Mouse (Mus musculus): ENCODE data around the gene Cyp24a1. TPM values are rescaled to one million over a fixed set of nuclear protein-coding genes. Genes with fewer than 3 reads are reported as not detected.

The Cyp24a1 gene
- total RNA-seq (2021), result not detected

DNA sequence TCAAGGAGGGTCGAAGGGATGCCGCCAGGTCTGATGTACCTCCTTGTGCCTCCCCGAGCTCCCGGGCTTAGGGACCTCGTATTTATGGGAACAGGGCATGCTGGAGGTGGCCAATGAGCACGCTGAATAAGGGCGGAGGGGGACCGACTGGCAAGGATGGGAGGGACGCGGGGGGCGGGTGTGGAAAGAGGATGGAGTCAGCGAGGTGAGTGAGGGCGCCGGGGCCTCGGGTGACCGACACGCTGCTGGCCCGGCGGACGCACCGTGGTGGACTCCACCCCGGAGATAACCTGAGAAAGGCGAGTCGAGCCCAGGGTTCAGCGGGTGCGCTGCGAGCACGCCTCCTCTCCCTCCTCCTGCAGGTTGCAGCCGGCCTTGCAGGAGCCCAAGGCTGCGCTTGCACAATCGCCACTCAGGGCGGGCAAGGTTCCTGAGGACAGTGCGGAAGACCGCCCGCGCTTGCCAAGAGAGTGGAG is at the start of gene Cyp24a1:
TSS of gene Cyp24a1 (minus strand) at position 55 of the 476 bp plus-strand sequence.
- no peak for DNase-seq

DNA sequence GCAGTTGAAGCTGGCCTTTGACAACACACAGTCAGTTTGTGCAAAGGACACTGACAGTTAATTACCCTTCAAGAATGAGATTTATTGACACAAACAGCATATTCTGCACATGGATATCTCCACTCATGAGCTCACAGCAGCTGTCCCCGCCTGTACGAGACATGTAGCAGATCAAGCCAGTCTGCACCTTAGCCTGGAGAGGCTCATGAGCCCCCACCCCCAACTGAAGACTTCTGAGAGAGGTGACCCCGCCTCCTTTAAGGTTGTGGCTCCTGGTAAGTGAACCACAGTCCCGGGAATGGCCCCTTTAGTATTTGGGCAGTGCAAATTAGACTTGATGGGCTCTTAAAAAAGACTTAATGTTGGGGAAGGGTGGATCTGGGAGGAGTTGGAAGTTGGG is 48.8 kb upstream of the Cyp24a1 start:
- no peak for DNase-seq

- DNase-seq, result no peak
Observed at GRCm38 (mm10) chr2:170544950-170545349, 48.0 kb upstream of the Cyp24a1 start.

DNA sequence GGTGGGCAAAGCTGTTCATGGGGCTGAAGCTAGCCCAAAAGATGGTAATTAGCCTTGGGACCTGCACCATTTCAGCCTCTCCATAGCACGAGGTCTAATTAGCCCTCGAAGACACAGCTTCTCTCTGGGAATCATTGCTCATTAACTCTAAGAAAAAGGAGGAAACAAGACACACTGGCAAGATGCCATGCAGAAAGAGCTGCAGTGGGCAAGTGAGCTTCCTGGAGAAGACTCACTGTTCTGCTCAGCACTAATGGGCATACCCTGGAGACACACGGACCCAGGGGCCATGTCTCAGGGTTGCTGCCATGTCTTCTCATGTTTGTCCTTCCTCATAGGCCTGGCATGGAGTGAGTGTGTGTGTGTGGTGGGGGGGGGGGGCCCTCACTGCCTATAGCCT is 47.2 kb upstream of the Cyp24a1 start:
- DNase-seq, result no peak

DNA sequence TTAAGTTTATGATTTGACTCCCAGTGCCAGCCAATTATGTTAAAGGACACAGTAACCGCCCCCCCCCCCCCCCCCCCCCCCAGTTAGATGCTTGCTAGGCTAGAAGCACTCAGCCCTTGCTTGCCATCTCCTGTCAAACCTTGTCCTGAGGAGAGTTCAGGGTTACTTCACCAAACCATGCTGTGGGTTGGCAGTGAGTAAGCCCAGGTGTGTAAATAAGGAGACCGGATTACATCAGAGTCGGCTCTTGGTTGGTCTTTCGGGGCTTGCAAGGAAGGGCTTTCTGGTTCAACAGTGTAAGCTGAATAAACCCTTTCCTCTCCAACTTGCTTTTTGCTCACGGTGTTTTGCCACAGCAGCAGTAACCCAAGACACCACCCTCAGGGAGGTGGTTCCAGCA is 46.7 kb upstream of the Cyp24a1 start:
- no peak for DNase-seq

DNA sequence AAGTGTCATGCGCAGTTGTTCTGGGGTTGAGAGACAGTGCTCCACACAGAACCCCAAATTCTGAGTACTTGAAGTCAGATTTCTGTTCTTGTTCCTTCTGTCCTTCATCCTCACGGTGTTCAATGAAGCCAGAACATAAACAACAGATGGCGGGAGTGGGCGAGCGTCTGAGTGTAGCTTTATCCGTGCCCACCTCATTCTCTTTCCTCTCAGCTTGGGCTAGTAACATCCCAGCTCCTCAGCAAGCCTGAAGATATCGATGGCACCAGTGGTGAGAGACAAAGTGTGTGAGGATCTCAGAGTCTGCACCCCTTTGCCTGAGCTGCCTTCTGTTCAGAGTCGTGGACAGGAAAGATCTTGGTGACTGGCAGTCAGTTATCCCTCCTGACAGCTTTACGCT is 42.3 kb upstream of the Cyp24a1 start:
- peak; percentile 19 to 25 for DNase-seq

- DNase-seq, result no peak
Observed at GRCm38 (mm10) chr2:170535841-170536240, 38.9 kb upstream of the Cyp24a1 start.

DNA sequence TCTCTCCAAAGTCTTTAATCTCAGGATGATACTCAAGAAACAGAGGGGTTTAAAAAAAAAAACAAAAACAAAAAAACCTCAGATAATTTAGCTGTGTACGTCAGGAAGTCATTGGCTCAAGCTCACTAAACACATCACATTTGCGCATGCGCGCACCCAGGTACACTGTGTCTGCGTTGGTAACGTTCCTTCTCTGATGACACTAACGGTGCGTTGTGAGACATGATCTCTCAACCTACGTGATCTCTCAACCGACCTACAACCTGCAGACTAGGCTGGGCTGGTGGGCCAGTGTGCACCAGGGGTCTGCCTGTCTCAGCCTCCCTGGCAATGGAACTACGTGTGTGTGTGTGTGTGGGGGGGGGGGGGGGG is 37.8 kb upstream of the Cyp24a1 start:
- no peak for DNase-seq

DNA sequence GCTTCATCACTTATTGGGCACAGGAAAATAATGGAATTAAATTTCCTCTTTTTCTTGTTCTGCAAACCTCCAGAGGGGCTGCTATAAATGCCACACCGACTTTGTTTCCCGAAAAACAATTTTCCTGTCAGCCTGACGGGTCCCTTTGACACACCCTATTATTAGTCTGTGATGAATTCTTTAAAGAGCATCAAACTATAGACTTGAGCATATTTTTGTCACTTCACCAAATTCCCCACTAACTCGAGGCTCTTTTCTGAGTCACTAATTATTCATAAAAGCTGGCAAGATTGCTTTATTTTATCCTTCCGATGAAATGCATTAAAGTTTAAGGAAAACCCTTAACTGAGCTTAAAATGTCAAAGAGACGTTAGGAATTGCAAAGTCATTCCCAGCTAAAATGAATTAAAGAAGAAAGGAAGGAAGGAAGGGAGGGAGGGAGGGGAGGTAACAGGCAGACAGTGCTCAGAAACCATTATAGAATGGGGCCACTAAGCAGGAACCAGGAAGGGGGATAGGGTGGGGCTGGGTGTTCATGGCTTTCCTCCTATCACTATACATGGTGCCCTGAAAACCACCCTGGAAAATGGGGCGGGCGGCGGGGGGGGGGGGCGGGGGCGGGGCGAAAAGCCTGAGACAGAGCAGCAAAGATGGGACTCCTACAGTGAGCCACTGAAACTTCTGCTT is 37.3 kb upstream of the Cyp24a1 start:
- no peak for DNase-seq

GRCm38 (mm10) chr2:170530256-170530655 is 33.3 kb upstream of the Cyp24a1 start:
- no peak for DNase-seq

DNA sequence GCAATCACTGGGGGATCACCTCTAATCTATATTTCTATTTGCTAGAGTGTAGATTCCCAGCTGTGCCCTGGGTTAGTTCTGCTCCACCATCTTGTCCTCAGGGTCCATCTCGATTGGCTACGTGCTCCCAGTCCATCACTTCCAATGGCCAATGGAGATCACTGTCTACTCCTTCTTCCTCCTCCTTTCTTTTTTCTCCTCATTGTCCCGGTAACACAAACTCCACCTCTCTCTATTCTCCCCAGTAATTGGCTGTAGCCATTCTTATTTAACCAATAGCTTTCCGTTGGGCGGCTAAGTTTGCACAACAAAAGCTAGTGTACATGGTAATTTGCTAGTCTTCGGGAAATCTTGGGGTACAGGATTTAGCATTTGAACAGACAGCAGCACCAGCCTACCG is 32.8 kb upstream of the Cyp24a1 start:
- DNase-seq, result no peak

- no peak for DNase-seq
Observed at GRCm38 (mm10) chr2:170528061-170528460, 31.1 kb upstream of the Cyp24a1 start.

GRCm38 (mm10) chr2:170526513-170526912 is 29.6 kb upstream of the Cyp24a1 start:
- no peak for DNase-seq

DNA sequence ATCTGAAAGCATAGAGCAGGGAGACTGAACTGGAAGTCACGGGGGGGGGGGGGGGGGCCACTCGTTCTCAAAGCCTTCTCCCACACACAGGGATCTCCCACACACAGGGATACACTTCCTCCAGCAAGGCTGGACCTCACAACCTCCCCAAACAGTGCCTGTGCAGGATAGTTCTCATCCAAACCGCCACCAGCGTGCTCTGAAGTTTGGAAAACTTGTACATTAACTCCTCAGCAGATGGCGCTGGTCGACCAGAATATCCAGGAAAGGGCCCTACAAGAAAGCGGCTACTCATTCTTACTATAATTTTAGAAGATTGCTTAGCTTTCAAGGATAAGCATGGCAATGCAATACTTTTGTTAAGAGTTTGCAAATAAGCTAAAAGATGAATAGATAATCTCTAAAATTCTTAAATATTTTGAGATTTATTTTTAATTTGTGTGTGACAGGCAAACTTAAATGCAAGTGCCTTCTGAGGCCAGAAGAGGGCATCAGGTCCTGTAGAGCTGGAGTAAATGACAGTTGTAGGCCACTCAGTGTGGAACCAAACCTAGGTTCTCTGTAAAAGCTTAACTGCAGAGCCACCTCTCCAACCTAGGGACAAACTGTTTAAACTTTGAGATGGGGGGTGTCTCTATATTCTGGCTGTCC is 23.5 kb upstream of the Cyp24a1 start:
- DNase-seq, result peak; percentile 30 to 38

- no peak for DNase-seq
Observed at GRCm38 (mm10) chr2:170513756-170514155, 16.8 kb upstream of the Cyp24a1 start.

DNA sequence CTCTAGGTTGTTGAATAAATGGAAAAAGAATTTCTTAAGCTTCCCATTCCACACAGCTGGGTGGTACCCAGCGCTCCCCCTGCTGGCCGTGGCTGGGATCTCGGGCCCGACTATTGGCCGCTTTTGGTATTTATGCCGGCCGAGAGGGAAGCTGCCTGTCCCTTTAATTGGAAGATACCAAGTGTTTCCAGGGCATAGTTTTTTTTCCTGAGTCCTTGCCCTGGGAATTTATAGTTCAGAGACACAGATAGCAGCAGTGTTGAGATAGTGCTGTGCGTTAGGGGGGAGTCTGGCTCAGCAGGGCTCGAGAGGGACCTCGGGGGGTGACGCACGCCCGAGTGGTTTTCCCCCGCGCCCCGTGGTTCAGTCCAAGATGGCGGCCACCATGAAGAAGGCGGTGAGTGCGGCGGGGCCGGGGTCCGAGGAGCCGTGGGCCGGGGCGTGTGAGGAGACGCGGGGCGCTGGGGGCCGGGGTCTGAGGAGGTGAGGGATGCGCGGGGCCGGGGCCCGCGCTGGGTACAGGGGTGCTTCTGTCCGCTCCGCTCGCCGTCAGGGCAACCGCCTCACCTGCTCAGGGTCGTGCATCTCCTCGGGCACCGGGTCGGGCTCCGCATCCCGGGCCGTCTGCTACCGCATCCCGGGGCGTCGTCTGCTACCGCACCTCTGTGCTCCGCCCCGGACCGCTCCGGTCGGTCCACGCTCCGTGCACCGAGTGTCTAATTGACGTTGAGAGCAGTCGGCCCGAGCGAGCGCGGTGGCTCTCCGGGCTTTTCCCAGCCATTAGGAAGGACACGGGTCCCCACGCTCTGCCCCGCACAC is 14.3 kb upstream of the Cyp24a1 start:
- DNase-seq, result peak; percentile 88 to 89

GRCm38 (mm10) chr2:170508821-170509220 is 11.9 kb upstream of the Cyp24a1 start:
- peak; percentile 91 to 93 for DNase-seq

GRCm38 (mm10) chr2:170507734-170508133 is 10.8 kb upstream of the Cyp24a1 start:
- peak; percentile 80 to 81 for DNase-seq

- no peak for DNase-seq
Observed at GRCm38 (mm10) chr2:170503983-170504382, 7.0 kb upstream of the Cyp24a1 start.

- no peak for DNase-seq
Observed at GRCm38 (mm10) chr2:170503343-170503742, 6.4 kb upstream of the Cyp24a1 start.

DNA sequence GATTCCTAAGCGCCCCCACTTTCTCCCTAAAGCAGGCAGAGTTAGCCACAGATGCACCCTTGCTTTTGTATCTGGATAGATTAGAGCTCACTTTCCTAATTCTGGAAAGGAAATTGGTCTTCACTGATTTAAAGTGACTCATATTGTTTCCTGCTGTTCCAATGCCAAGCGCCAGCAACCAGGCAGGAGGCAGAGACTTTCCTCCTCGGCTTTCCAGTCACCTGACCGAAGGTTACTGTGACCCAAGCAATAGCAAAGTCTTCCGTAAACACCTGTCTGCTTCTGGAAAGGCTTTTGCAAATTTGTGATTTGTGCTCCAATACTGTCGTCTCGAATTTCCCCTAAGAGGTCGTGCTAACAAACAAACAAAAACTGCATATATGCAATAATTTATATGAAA is 1.1 kb upstream of the Cyp24a1 start:
- no peak for DNase-seq

DNA sequence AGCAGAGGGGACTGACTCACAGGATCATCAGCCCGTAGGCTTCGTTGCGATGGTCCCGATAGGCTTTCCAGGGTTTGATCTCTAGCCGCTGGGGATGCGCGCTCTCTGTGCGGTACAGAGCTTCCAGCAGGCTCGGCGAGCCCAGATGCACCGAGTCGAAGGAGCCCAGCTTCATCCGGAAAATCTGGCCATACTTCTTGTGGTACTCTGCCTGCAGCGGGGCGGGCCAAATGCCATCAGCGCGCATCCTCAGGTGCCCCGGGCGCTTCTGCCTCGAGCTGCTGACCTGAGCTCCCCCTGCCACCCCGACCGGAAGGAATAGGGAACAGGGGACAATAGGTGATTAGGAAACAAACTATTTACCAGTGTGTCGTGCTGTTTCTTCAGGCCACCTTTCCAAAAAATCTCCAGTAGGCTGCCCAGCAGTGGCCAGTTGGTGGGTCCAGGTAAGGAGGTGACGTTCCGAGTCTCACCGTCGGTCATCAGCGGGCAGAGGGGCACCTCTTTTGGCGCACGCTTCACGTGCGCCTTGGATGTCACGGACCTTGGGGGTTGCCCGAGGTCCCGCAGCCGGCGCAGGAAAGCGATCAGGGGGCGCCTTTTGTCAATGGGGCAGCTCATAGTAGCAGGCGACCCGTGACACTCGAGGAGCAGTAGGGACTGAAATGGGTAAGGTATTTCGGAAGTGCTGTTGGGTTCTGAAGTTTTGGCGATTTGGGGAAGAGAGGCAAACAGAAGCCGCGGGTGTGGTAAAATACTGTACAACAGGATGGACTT is 603 bp downstream of the Cyp24a1 start, which contains the start of gene Pfdn4:
TSS of gene Pfdn4 (plus strand) at position 275 of the 777 bp plus-strand sequence.
- DNase-seq, result no peak
